Mouse (Mus musculus) MEL (cell line): Measurements from ENCODE around the gene Polr3gl. TPM values are rescaled to one million over a fixed set of nuclear protein-coding genes. Genes with fewer than 3 reads are reported as not detected.
A peak's percentile ranks its signal among the peaks of the same experiment; 100 is the strongest.

Source experiments
- DNase-seq: peaks from one replicate; pipeline ENCODE4 v3.0.0; 2011; ENCODE audit warnings: low read depth, low spot score
- H3K27ac ChIP-seq: 2 replicates; pipeline ENCODE4 v1.5.1; 2012; ENCODE audit warnings: low read depth, mild to moderate bottlenecking, control low read depth, low read length, moderate library complexity; ENCODE audit not compliant: control insufficient read depth
- H3K27me3 ChIP-seq, 2 experiments: fragments of 150-350 bp in 1 of 2; sonication (generic) in 1 of 2; 2 replicates each; pipeline ENCODE4 v1.6.1; 2012; ENCODE audit warnings: low read length in 2 of 2, mild to moderate bottlenecking in 2 of 2, improper control_type of control experiment in 1 of 2, moderate library complexity in 1 of 2; ENCODE audit not compliant: insufficient read depth in 2 of 2, control insufficient read depth in 1 of 2
- H3K36me3 ChIP-seq, 2 experiments: 2 replicates each; pipeline ENCODE4 v1.6.1; 2012 to 2014; ENCODE audit warnings: low read length in 2 of 2, improper control_type of control experiment in 1 of 2, inconsistent platforms in 1 of 2, mild to moderate bottlenecking in 1 of 2; ENCODE audit not compliant: insufficient read depth in 2 of 2, control insufficient read depth in 1 of 2
- H3K4me1 ChIP-seq, 2 experiments: fragments of 150-350 bp in 1 of 2; sonication (generic) in 1 of 2; 2 replicates each; pipeline ENCODE4 v1.6.1; 2012; ENCODE audit warnings: low read length in 2 of 2, improper control_type of control experiment in 1 of 2, mild to moderate bottlenecking in 1 of 2; ENCODE audit not compliant: insufficient read depth in 2 of 2, control insufficient read depth in 1 of 2
- H3K4me3 ChIP-seq, 2 experiments: fragments of 150-350 bp in 1 of 2; sonication (generic) in 1 of 2; 2 replicates each; pipeline ENCODE4 v1.5.1; 2012; ENCODE audit warnings: low read depth in 2 of 2, low read length in 2 of 2, mild to moderate bottlenecking in 2 of 2, moderate library complexity in 2 of 2, control low read depth in 1 of 2, improper control_type of control experiment in 1 of 2; ENCODE audit not compliant: control insufficient read depth in 1 of 2, insufficient read depth in 1 of 2
- H3K79me2 ChIP-seq: 2 replicates; pipeline ENCODE4 v1.6.1; 2012; ENCODE audit warnings: mild to moderate bottlenecking, low read length, moderate library complexity; ENCODE audit not compliant: control insufficient read depth, poor library complexity, insufficient read depth
- H3K9ac ChIP-seq: 2 replicates; pipeline ENCODE4 v1.6.1; 2012; ENCODE audit warnings: low read depth, mild to moderate bottlenecking, control low read depth, low read length, moderate library complexity; ENCODE audit not compliant: control insufficient read depth, poor library complexity, severe bottlenecking
- H3K9me3 ChIP-seq: fragments of 150-350 bp; sonication (generic); replicated peaks from 2 replicates; pipeline ENCODE4 v1.6.1; 2012; ENCODE audit warnings: mild to moderate bottlenecking, low read length, improper control_type of control experiment, moderate library complexity; ENCODE audit not compliant: insufficient read depth
- CTCF ChIP-seq, 3 experiments: IDR thresholded peaks in 2 of 3; conservative IDR thresholded peaks in 1 of 3; 2 replicates each; pipeline ENCODE4 v1.5.1; 2011 to 2012; ENCODE audit warnings: low read length in 3 of 3, low read depth in 2 of 3, mild to moderate bottlenecking in 2 of 3, improper control_type of control experiment in 1 of 3, inconsistent platforms in 1 of 3, mixed read lengths in 1 of 3, moderate library complexity in 1 of 3; ENCODE audit not compliant: control insufficient read depth in 1 of 3, insufficient read depth in 1 of 3, poor library complexity in 1 of 3, severe bottlenecking in 1 of 3
- E2F4 ChIP-seq: IDR thresholded peaks from 2 replicates; pipeline ENCODE4 v1.6.1; 2011; ENCODE audit warnings: low read depth, low read length, improper control_type of control experiment, borderline replicate concordance
- EP300 ChIP-seq, 2 experiments: IDR thresholded peaks; 2 replicates each; pipeline ENCODE4 v1.6.1; 2011; ENCODE audit warnings: improper control_type of control experiment in 2 of 2, low read length in 2 of 2, low read depth in 1 of 2, mild to moderate bottlenecking in 1 of 2
- GABPA ChIP-seq: IDR thresholded peaks from 2 replicates; pipeline ENCODE4 v1.6.1; 2012; ENCODE audit warnings: low read depth, mild to moderate bottlenecking, inconsistent platforms, low read length, improper control_type of control experiment, moderate library complexity
- MAFK ChIP-seq: IDR thresholded peaks from 2 replicates; pipeline ENCODE4 v1.6.1; 2011; ENCODE audit warnings: low read depth, mild to moderate bottlenecking, low read length, improper control_type of control experiment, borderline replicate concordance
- MAZ ChIP-seq: IDR thresholded peaks from 2 replicates; pipeline ENCODE4 v1.6.1; 2012; ENCODE audit warnings: low read depth, mild to moderate bottlenecking, inconsistent platforms, low read length, improper control_type of control experiment
- MEF2A ChIP-seq: IDR thresholded peaks from 2 replicates; pipeline ENCODE4 v1.6.1; 2014; ENCODE audit warnings: low read depth, mild to moderate bottlenecking, inconsistent platforms, low read length, improper control_type of control experiment; ENCODE audit not compliant: poor library complexity, insufficient replicate concordance, severe bottlenecking; ENCODE audit errors: extremely low read depth
- MXI1 ChIP-seq: IDR thresholded peaks from 2 replicates; pipeline ENCODE4 v1.6.1; 2011; ENCODE audit warnings: mild to moderate bottlenecking, low read depth, low read length, improper control_type of control experiment
- MYB ChIP-seq: IDR thresholded peaks from 2 replicates; pipeline ENCODE4 v1.6.1; 2011; ENCODE audit warnings: mild to moderate bottlenecking, low read depth, low read length, improper control_type of control experiment
- MYC ChIP-seq: IDR thresholded peaks from 2 replicates; pipeline ENCODE4 v1.6.1; 2011; ENCODE audit warnings: low read depth, mild to moderate bottlenecking, low read length, improper control_type of control experiment, moderate library complexity
- POLR2AphosphoS5 ChIP-seq: IDR thresholded peaks from 2 replicates; pipeline ENCODE4 v1.6.1; 2012; ENCODE audit warnings: low read depth, borderline replicate concordance, mild to moderate bottlenecking, inconsistent platforms, low read length, moderate library complexity, mixed read lengths
- TAL1 ChIP-seq: IDR thresholded peaks from 2 replicates; pipeline ENCODE4 v1.6.1; 2012; ENCODE audit warnings: mild to moderate bottlenecking, inconsistent platforms, low read length, moderate library complexity, mixed read lengths
- TCF12 ChIP-seq: IDR thresholded peaks from 2 replicates; pipeline ENCODE4 v1.6.1; 2014; ENCODE audit warnings: low read depth, mild to moderate bottlenecking, inconsistent platforms, low read length, improper control_type of control experiment, moderate library complexity
- USF1 ChIP-seq: IDR thresholded peaks from 2 replicates; pipeline ENCODE4 v1.6.1; 2014; ENCODE audit warnings: low read depth, mild to moderate bottlenecking, inconsistent platforms, low read length, improper control_type of control experiment, moderate library complexity
- ZNF384 ChIP-seq: IDR thresholded peaks from 2 replicates; pipeline ENCODE4 v1.6.1; 2012; ENCODE audit warnings: low read depth, mild to moderate bottlenecking, inconsistent platforms, low read length, improper control_type of control experiment
- polyA plus RNA-seq, 2 experiments: library from polyadenylated mRNA; stranded (reverse) in 1 of 2; unstranded in 1 of 2; fragments of >175 nt in 1 of 2; fragments of >200 nt in 1 of 2; gene quantifications; 2 replicates each; pipeline versions ENCODE4 v1.2.1 to v1.2.4; 2012; ENCODE audit warnings: low replicate concordance in 2 of 2, low read depth in 1 of 2; ENCODE audit not compliant: insufficient read length in 2 of 2, insufficient read depth in 1 of 2, missing spikeins in 1 of 2
- total RNA-seq: library from RNA; depleted of rRNA; stranded (reverse); fragments of 300-350 nt; gene quantifications from 2 replicates; pipeline ENCODE4 v1.2.3, GENCODE M21; 2012

Gene Polr3gl
- total and polyA plus RNA-seq, 3 experiments = 31.1 to 39.8 TPM; not detected in 1

- no peak for TF ChIP-seq GABPA
These were observed 14.0 kb downstream of the Polr3gl start (continued) for GRCm38 (mm10) chr3:96579885-96580454.

DNA sequence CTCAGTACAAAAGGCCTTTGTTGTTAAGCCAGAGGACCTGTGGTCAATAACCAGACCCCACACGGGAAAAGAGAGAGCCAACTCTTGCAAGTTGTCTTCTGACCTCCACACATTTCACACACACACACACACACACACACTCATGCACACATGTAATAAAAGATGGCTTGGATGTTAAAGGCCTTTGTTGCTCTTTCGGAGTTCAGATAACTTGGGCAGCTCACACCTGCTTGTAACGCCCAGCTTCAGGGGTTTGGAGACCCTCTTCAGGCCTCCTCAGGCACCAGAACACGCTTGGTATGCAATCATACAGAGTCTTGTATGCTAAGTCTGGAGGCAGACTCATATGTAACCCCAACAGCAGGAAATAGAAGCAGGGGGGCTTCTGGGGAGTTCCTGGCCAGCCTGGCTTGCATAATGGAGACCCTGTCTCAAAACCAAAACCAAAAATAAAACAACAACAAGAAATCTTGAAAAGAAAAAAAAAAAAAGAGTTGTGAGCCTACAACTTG lies 14.7 kb downstream of the Polr3gl start:
- DNase-seq = peak; percentile 21
- peak overlapping the region; percentile 76 for H3K27ac ChIP-seq
- TF ChIP-seq MAFK (no peak), E2F4 (no peak), MAZ (no peak), TCF12 (0 out of 2 replicates have a peak, but pooled peaks have one; percentile 8), GABPA (no peak), MYC (0 out of 2 replicates have a peak, but pooled peaks have one; percentile 13), POLR2AphosphoS5 (no peak), MEF2A (no peak)
- no peaks in the 10 kb centered on the region for H3K9me3 ChIP-seq
- peak overlapping the region; percentile 65 for H3K9ac ChIP-seq
- peak overlapping the region; percentile 58 for H3K4me3 ChIP-seq
- peaks cover 3% of the 10 kb centered on the region; the same call in 1 of the 2 replicates for H3K79me2 ChIP-seq
- peaks cover 0 to 34% of the 10 kb centered on the region in 2 experiments; a peak in 2 of 4 replicates for H3K36me3 ChIP-seq
- H3K4me1 ChIP-seq = peaks cover 12 to 42% of the 10 kb centered on the region in 2 experiments
- no peaks in the 10 kb centered on the region for H3K27me3 ChIP-seq

DNA sequence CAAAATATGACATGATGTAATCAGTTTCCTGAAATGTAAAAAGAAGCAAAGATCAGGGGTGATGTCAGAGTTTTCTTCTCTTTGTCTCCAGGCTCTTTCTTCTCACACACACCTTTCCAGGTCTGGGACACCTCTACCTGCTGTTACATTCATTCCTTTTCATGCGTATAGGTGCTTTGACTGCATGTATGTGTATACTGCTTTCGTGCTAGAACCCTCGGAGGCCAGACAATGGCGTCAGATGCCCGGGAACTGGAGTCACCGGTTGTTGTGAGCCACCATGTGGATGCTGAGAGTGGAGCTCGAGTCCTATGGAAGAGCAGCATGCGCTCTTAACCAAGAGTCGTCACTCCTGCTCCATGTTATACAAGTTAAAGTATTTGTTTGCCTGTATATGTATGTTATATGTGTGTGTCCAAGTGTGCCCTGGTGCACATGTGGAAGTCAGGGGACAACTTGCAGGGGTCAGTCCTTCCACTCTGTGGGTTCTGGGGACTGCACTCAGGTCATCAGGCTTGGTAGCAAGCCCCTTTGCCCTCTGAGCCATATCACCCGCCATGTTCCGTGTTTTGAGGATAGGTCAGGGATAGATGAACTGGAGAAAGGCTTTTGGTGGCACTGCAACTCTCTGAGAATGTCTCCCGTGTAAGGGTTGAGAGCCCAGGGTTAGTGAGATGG lies 15.3 kb downstream of the Polr3gl start:
- H3K27ac ChIP-seq = peak overlapping the region; percentile 76; the same call in 1 of the 2 replicates

More for the DNA sequence above, 15.3 kb downstream of the Polr3gl start:
- peak overlapping the region; percentile 65 for H3K9ac ChIP-seq
- peaks cover 12 to 42% of the 10 kb centered on the region in 2 experiments for H3K4me1 ChIP-seq
- no peak overlapping the region; a peak in 1 of 4 replicates for H3K4me3 ChIP-seq
- H3K9me3 ChIP-seq = no peaks in the 10 kb centered on the region
- no peaks in the 10 kb centered on the region for H3K27me3 ChIP-seq
- peaks cover 3% of the 10 kb centered on the region; the same call in 1 of the 2 replicates for H3K79me2 ChIP-seq
- no peak for DNase-seq
- TF ChIP-seq USF1 (no peak), MEF2A (no peak), ZNF384 (no peak), EP300 (IDR thresholded peaks at IDR 0.05; ENCODE audit: low read depth in 1 of 2, low read length in 2 of 2) (no peak), TCF12 (no peak), MYC (no peak), MAFK (no peak), MYB (no peak), TAL1 (no peak), POLR2AphosphoS5 (no peak), MXI1 (no peak), CTCF (IDR thresholded peaks at IDR 0.05 in 2 of 3, conservative IDR thresholded peaks at IDR 0.05 in 1 of 3; ENCODE audit: control insufficient read depth in 1 of 3, insufficient read depth in 1 of 3, low read depth in 2 of 3, low read length in 3 of 3, poor library complexity in 1 of 3, severe bottlenecking in 1 of 3) (no peak)
- TF ChIP-seq, all 39 proteins: peak for 0
- H3K36me3 ChIP-seq = peaks cover 0 to 34% of the 10 kb centered on the region in 2 experiments; a peak in 2 of 4 replicates
